Mouse (Mus musculus): ENCODE data around the gene Emilin3. TPM values are rescaled to one million over a fixed set of nuclear protein-coding genes. Genes with fewer than 3 reads are reported as not detected.
A peak's percentile ranks its signal among the peaks of the same experiment; 100 is the strongest.

Emilin3 gene
- polyA plus RNA-seq, 1 experiment: not detected

- H3K4me2 ChIP-seq (ENCODE audit: low read depth): no peak overlapping the region
- H3K36me3 ChIP-seq (ENCODE audit: control insufficient read depth, insufficient read depth): peaks cover 6% of the 10 kb centered on the region
- no peak overlapping the region for H3K4me3 ChIP-seq
- TF ChIP-seq E2F4 (IDR thresholded peaks at IDR 0.05; ENCODE audit: insufficient read depth) (no peak), TCF12 (IDR thresholded peaks at IDR 0.05; ENCODE audit: insufficient read depth, poor library complexity, severe bottlenecking) (no peak), MYOG (IDR thresholded peaks at IDR 0.05; ENCODE audit: control insufficient read depth in 1 of 3, insufficient read depth in 1 of 3, insufficient read length in 2 of 3, low read depth in 2 of 3) (peak in 1 of 3 experiments; percentile 2)
- no peak overlapping the region for H3ac ChIP-seq (ENCODE audit: control insufficient read depth, insufficient read length)
- H3K27me3 ChIP-seq (ENCODE audit: control insufficient read depth, insufficient read depth, insufficient read length): no peaks in the 10 kb centered on the region
- no peaks in the 10 kb centered on the region for H3K79me2 ChIP-seq (ENCODE audit: control insufficient read depth, insufficient read depth)
Measured at GRCm38 (mm10) chr2:160955331-160955730, 43.2 kb upstream of the Emilin3 start.

GRCm38 (mm10) chr2:160954541-160954940, 42.4 kb upstream of the Emilin3 start:
- Histone ChIP-seq H3K27me3 (ENCODE audit: control insufficient read depth, insufficient read depth, insufficient read length) (no peaks in the 10 kb centered on the region), H3K4me3 (no peak overlapping the region), H3K36me3 (ENCODE audit: control insufficient read depth, insufficient read depth) (peaks cover 6% of the 10 kb centered on the region), H3K4me2 (ENCODE audit: low read depth) (no peak overlapping the region), H3K79me2 (ENCODE audit: control insufficient read depth, insufficient read depth) (no peaks in the 10 kb centered on the region), H3ac (ENCODE audit: control insufficient read depth, insufficient read length) (no peak overlapping the region)
- TF ChIP-seq SRF (IDR thresholded peaks at IDR 0.05; ENCODE audit: control insufficient read depth, insufficient read length, low read depth) (no peak), TCF12 (IDR thresholded peaks at IDR 0.05; ENCODE audit: insufficient read depth, poor library complexity, severe bottlenecking) (no peak), TCF3 (IDR thresholded peaks at IDR 0.05; ENCODE audit: insufficient read length, low read depth) (no peak), POLR2AphosphoS2 (IDR thresholded peaks at IDR 0.05; ENCODE audit: insufficient read length, low read depth) (no peak), USF1 (IDR thresholded peaks at IDR 0.05; ENCODE audit: low read depth) (no peak), MYOG (IDR thresholded peaks at IDR 0.05; ENCODE audit: control insufficient read depth in 1 of 3, insufficient read depth in 1 of 3, insufficient read length in 2 of 3, low read depth in 2 of 3) (no peak), E2F4 (IDR thresholded peaks at IDR 0.05; ENCODE audit: insufficient read depth) (no peak), MYOD1 (IDR thresholded peaks at IDR 0.05; ENCODE audit: control insufficient read depth in 1 of 3, insufficient read length in 2 of 3, low read depth in 2 of 3) (no peak), REST (IDR thresholded peaks at IDR 0.05; ENCODE audit: insufficient read depth, insufficient read length) (no peak), POLR2A (IDR thresholded peaks at IDR 0.05; ENCODE audit: insufficient read length, low read depth) (no peak), CEBPB (IDR thresholded peaks at IDR 0.05; ENCODE audit: insufficient read depth, poor library complexity, severe bottlenecking) (no peak), MAX (IDR thresholded peaks at IDR 0.05; ENCODE audit: low read depth) (no peak)

GRCm38 (mm10) chr2:160953131-160953873, 41.2 kb upstream of the Emilin3 start:
- peak overlapping the region; percentile 20 for H3K4me2 ChIP-seq (ENCODE audit: low read depth)

GRCm38 (mm10) chr2:160951595-160951994, 39.5 kb upstream of the Emilin3 start:
- no peak overlapping the region for H3K4me2 ChIP-seq (ENCODE audit: low read depth)
- TF ChIP-seq CEBPB (IDR thresholded peaks at IDR 0.05; ENCODE audit: insufficient read depth, poor library complexity, severe bottlenecking) (no peak), USF1 (IDR thresholded peaks at IDR 0.05; ENCODE audit: low read depth) (no peak), TCF3 (IDR thresholded peaks at IDR 0.05; ENCODE audit: insufficient read length, low read depth) (no peak), REST (IDR thresholded peaks at IDR 0.05; ENCODE audit: insufficient read depth, insufficient read length) (no peak), E2F4 (IDR thresholded peaks at IDR 0.05; ENCODE audit: insufficient read depth) (no peak), MYOD1 (IDR thresholded peaks at IDR 0.05; ENCODE audit: control insufficient read depth in 1 of 3, insufficient read length in 2 of 3, low read depth in 2 of 3) (no peak), POLR2A (IDR thresholded peaks at IDR 0.05; ENCODE audit: insufficient read length, low read depth) (no peak), MYOG (IDR thresholded peaks at IDR 0.05; ENCODE audit: control insufficient read depth in 1 of 3, insufficient read depth in 1 of 3, insufficient read length in 2 of 3, low read depth in 2 of 3) (no peak), POLR2AphosphoS2 (IDR thresholded peaks at IDR 0.05; ENCODE audit: insufficient read length, low read depth) (no peak), TCF12 (IDR thresholded peaks at IDR 0.05; ENCODE audit: insufficient read depth, poor library complexity, severe bottlenecking) (no peak), SRF (IDR thresholded peaks at IDR 0.05; ENCODE audit: control insufficient read depth, insufficient read length, low read depth) (no peak), MAX (IDR thresholded peaks at IDR 0.05; ENCODE audit: low read depth) (no peak)
- no peak overlapping the region for H3K4me3 ChIP-seq
- H3K36me3 ChIP-seq (ENCODE audit: control insufficient read depth, insufficient read depth): peaks cover 20% of the 10 kb centered on the region
- no peaks in the 10 kb centered on the region for H3K79me2 ChIP-seq (ENCODE audit: control insufficient read depth, insufficient read depth)
- H3ac ChIP-seq (ENCODE audit: control insufficient read depth, insufficient read length): no peak overlapping the region
- no peaks in the 10 kb centered on the region for H3K27me3 ChIP-seq (ENCODE audit: control insufficient read depth, insufficient read depth, insufficient read length)

More at GRCm38 (mm10) chr2:160953131-160953873, 41.2 kb upstream of the Emilin3 start:
- H3K27me3 ChIP-seq (ENCODE audit: control insufficient read depth, insufficient read depth, insufficient read length): no peaks in the 10 kb centered on the region
- H3K79me2 ChIP-seq (ENCODE audit: control insufficient read depth, insufficient read depth): no peaks in the 10 kb centered on the region
- TF ChIP-seq MYOD1 (IDR thresholded peaks at IDR 0.05; ENCODE audit: control insufficient read depth in 1 of 3, insufficient read length in 2 of 3, low read depth in 2 of 3) (peak in 1 of 3 experiments; percentile 70), REST (IDR thresholded peaks at IDR 0.05; ENCODE audit: insufficient read depth, insufficient read length) (no peak), MYOG (IDR thresholded peaks at IDR 0.05; ENCODE audit: control insufficient read depth in 1 of 3, insufficient read depth in 1 of 3, insufficient read length in 2 of 3, low read depth in 2 of 3) (peak in 2 of 3 experiments; percentile 19 to 41), E2F4 (IDR thresholded peaks at IDR 0.05; ENCODE audit: insufficient read depth) (no peak), POLR2AphosphoS2 (IDR thresholded peaks at IDR 0.05; ENCODE audit: insufficient read length, low read depth) (no peak), SRF (IDR thresholded peaks at IDR 0.05; ENCODE audit: control insufficient read depth, insufficient read length, low read depth) (no peak), USF1 (IDR thresholded peaks at IDR 0.05; ENCODE audit: low read depth) (no peak)
- no peak overlapping the region for H3ac ChIP-seq (ENCODE audit: control insufficient read depth, insufficient read length)
- peaks cover 17% of the 10 kb centered on the region for H3K36me3 ChIP-seq (ENCODE audit: control insufficient read depth, insufficient read depth)
- H3K4me3 ChIP-seq: no peak overlapping the region

- TF ChIP-seq TCF12 (IDR thresholded peaks at IDR 0.05; ENCODE audit: insufficient read depth, poor library complexity, severe bottlenecking) (no peak), USF1 (IDR thresholded peaks at IDR 0.05; ENCODE audit: low read depth) (no peak), MYOD1 (IDR thresholded peaks at IDR 0.05; ENCODE audit: control insufficient read depth in 1 of 3, insufficient read length in 2 of 3, low read depth in 2 of 3) (peak in 1 of 3 experiments; percentile 13), POLR2AphosphoS2 (IDR thresholded peaks at IDR 0.05; ENCODE audit: insufficient read length, low read depth) (no peak)
- Histone ChIP-seq H3K4me2 (ENCODE audit: low read depth) (no peak overlapping the region), H3ac (ENCODE audit: control insufficient read depth, insufficient read length) (no peak overlapping the region), H3K4me3 (no peak overlapping the region), H3K79me2 (ENCODE audit: control insufficient read depth, insufficient read depth) (no peaks in the 10 kb centered on the region), H3K27me3 (ENCODE audit: control insufficient read depth, insufficient read depth, insufficient read length) (no peaks in the 10 kb centered on the region), H3K36me3 (ENCODE audit: control insufficient read depth, insufficient read depth) (no peaks in the 10 kb centered on the region)
Measured at GRCm38 (mm10) chr2:160942443-160942842, 30.3 kb upstream of the Emilin3 start.

All from myocyte (in vitro differentiated cells).